Mouse (Mus musculus): Measurements from ENCODE around the gene Ints6.
"Not testable (repeated sequence)": the region's sequence is repeated elsewhere in the genome, so short reads cannot be mapped to it uniquely, and the experiment has no call there.

Gene Ints6

DNA sequence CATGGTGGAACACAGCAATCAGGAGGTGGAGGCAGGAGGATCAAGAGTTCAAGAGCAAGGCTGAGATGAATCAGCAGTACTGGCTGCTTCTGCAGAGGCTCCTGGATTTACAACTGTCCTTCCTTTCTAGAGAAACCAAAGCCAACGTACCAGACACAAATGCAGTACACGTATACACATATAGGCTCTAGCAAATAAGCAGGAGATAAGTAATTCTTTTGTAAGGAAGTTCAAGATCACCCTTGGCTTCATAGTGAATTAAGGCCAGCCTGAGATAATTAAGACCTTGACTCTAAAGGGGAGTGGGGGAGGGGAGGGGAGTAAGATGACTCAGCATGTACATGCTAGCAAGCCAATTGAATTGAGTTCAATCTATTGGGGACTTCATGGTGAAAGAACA, 9.5 kb downstream of the Ints6 start:
- DNase-seq (ENCODE audit: low read depth): no peak

DNA sequence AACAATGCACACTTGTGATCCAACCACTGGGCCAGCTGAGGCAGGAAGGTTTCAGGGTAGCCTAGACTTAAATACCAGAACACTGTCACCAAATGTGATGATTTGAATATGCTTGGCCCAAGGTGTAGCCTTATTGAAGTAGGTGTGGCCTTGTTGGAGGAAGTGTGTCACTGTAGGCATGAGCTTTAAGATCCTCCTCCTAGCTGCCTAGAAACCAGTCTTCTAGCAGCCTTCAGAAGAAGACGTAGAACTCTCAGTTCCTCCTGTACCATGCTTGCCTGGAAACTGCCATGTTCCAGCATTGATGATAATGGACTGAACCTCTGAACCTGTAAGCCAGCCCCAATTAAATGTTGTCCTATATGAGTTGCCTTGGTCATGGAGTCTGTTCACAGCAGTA, 25.3 kb downstream of the Ints6 start:
- no peak for DNase-seq (ENCODE audit: low read depth)

DNA sequence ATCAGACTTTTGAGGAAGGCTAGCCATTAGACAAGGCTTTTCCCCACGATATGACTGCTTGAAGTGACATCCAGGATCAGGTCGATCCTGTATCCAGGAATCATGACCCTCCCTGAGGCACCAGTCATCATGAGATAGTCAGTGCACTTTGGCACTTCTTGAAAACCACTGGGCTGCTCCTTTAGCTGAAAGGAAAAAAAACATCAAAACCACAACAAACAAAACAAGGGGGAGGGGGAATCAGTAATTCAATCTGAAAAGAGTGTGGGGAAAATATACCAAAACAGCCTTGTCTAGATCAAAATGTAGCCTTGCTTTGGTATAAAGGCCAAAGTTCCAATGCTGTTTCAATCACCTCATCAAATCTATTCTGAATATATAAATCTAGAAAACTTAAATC, 27.3 kb downstream of the Ints6 start:
- DNase-seq (ENCODE audit: low read depth): no peak

DNA sequence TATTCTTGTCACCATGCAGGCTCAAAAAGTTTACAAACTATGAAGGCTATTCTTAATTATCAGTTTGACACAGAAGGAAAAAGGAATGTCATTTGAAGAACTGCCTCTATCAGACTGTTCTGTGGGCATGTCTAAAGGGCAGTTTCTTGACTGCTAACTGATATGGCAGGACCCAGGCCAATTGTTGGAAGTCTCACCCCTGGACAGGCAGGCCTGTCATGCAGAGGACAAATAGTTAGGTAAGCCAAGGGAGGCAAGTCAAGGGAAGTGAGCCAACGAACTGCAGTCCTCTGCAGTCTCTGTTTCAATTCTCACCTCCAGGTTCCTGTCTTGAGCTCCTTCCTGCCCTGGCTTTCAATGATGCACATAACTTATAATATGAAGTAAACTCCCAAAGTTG, 29.1 kb downstream of the Ints6 start:
- no peak for DNase-seq (ENCODE audit: low read depth)

DNA sequence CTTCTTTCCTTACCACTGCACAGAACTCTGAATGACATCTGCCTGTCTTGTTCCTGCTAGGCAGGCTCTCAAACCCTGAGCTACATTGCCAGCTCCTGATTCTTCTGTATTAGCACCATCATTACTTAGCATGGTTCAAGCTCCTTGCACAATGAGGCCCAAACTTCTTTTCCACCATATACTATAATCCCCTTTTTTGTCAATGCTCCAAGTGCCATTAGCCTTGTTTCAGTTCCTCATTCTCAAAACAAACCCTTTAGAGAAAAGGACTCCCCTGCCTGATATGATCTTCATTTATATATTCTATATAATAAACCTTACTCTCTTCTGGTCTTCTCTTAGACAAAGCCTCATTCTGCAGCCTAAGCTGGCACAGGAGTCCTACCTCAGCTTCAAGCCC, 36.4 kb downstream of the Ints6 start:
- DNase-seq (ENCODE audit: low read depth): no peak

DNA sequence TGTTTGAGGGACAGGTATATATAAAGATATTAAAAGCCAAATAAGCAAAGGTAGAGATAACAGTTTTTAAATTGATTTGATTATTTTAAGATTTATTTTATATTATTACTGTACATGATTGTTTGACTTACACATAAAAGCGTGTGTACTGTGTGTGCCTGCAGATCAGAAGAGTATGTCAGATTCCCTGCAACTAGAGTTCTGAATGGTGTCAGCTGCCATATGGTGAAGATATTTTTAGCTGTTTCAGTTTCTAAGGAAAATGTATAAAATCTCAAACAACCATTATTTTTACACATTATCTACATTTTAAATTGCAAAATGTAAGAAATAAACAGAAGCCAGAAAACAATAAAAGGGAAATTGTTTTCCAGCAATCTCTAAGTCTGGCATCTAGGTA, 39.3 kb downstream of the Ints6 start:
- DNase-seq (ENCODE audit: low read depth): no peak

DNA sequence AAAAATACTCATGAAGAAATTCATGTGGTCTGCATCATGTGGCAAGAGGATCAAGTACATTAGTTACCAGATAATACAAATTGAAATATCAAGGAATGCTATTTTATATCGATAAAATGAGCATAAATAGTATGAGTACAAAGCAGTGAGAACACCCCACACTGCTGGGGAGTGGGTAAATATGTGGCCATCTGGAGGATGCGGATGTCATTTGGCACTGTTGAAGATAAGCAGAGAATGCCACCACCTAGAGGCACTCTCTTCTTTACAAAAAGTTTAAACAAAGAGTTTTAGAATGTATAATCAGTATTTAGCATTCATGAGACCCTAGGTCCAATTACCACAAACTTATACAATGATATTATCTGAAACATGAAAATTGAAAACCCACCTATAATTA, 42.8 kb downstream of the Ints6 start:
- DNase-seq (ENCODE audit: low read depth): no peak

DNA sequence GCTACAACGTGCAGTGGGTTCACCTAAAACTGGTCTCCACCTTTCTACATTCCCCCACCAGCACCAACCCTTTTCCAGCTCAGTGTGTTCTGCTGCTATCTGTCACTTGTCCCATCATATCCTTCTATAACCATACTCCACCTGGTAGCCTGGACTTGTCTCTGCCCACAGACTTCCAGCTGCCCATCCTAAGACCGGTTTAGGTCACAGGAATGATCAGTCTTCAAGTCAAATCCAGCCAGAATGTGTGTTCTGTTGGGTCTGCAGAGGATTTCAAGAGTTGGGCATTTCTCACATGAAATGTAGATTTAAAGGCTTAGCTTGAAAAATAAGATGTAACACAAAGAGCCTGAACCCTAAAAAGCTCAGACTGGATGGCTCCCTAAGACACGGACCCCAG, 87.3 kb downstream of the Ints6 start:
- no peak for DNase-seq (ENCODE audit: low read depth)

DNA sequence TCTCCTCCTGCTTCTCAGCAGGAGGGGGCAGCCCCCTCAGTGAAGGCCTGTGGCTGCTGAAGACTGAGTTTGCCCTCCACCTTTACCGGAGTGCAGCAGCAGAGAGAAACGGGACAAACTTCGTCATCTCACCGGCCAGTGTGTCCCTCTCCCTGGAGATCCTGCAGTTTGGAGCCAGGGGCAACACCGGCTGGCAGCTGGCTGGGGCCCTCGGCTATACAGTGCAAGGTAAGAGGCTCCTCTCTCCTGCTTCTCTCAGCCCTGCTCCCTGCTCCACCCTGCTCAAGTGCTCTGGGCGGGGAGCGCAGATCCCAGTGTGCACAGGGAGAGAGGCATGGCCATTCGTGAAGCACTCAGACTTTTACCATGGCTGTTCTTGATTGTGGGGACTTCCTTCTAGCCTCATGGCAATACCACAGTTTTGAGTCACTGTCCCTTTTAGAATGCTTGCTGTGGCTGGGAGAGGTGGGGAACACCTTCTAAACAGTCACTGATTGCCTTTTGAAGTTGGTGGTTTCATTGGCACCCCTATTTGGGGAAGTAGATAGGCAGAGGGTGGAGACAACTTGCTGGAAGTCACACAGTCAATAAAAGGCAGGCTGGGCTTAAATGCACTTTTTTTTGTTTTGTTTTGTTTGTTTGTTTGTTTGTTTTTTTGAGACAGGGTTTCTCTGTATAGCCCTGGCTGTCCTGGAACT, 95.8 kb downstream of the Ints6 start:
- no peak for DNase-seq (ENCODE audit: low read depth)

DNA sequence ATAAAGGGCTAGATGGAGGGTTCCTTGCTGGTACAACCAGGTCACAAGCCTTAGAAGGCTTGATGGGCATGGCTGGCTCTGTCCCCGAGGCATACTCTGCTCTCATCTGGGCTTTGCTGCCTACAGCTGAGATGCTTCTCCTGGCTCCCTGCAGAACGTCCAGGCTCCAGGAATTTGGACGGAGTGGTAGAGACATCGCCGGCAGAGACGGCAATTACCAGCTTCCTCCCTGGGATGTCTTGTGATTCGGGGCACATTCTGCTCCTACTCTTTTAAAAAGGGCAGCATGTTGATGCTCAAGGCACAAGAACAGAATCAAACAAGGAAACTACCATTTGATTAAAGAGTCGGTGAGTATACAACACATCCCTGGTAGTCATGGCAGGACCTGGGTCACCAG, 97.6 kb downstream of the Ints6 start, which contains the start of gene Serpine3:
Gene Serpine3, plus strand, starts transcription at position 301 of the 400 bp plus-strand sequence.
- DNase-seq (ENCODE audit: low read depth): no peak

DNA sequence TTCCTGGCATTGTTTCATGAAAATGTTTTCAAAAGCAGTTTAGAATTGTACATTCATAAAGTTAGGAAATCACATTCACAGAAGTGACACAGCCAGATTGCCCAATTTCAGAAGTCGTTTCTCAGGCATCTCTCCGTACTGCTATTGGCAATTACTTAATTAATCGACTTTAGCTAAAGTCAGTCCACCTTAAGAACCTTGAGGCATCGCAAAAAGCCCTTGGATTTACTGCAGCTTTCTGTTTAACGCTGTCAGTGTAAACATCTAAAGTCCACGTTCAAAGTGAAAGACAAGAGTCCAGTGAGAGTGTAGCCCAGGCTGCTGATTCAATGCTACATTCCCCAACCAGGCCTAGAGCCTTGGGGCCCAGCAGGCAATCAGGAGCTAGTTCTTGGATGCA, 98.6 kb downstream of the Ints6 start:
- peak; percentile 49 for DNase-seq (ENCODE audit: low read depth)

DNA sequence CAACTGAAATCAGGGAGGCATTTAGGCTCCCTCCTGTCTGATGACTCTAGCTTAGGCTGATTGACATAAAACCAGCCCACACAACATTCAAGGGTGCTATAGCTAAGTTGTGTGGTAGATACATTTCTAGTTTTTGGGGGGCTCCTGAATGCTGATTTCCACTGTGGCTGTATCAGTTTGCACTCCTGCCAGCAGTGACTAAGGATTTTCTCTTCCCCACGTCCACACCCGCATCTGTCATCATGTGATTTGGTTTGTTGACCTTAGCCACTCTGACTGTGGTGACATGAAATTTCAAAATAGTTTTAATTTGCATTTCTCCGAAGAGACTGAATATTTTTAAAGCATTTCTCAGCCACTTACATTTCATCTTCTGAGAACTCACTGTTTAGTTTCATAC, 103.5 kb downstream of the Ints6 start:
- DNase-seq (ENCODE audit: low read depth): peak; percentile 24

DNA sequence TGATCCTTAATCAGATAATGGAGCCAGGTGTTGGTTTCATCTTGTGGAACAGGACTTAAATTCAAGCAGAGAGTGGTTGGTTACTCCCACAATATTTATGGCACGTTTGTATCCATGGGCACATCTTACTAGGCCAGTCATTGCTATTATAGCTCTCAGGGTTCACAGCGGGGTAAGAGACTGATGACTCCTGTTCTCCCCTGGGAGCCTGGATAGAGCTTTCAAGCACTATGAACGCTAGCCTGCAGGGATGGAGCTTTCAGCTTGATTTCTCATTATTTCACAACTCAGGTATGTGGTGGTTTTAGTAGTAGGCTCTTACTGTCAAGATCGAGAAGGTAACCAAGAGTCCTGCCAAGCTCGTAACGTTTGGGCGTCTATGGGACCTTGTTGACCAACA, 105.0 kb downstream of the Ints6 start:
- DNase-seq (ENCODE audit: low read depth): no peak

DNA sequence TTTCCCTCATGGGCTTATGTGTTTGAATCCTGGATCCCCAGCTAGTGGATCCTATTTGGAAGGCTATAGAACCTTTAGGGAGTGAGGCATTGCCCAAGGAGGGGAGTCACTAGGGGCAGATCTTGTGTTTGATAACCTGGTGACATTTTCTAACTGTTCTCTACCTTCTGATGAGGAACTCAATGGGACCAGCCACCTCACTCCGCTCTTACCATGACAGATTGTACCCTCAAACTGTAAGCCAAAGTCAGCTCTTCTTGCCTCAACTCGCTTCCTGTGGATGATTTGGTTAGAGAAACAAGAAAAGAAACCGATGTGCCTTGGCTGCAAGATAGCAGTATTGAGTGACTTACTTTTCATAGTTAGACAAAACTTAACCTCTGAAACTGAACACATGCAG, 109.2 kb downstream of the Ints6 start:
- no peak for DNase-seq (ENCODE audit: low read depth)

DNA sequence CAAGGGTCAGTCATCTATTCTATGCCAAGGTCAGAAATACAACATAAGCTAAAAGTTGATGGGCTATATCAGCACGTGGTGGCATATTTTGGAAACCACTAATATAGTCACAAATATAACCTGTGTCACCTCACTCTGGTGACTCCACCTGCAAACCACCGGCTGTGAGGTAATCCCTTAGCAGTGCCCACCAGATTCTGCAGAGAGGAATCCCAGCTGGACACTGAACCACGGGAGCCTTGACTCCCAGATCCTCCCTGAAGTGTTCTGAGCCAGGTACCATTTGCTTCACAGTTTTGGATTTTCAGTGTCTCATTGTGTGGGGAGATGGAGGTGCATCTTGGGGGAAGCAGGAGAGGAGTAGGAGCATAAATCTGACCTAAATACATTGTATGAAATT, 110.6 kb downstream of the Ints6 start:
- no peak for DNase-seq (ENCODE audit: low read depth)

DNA sequence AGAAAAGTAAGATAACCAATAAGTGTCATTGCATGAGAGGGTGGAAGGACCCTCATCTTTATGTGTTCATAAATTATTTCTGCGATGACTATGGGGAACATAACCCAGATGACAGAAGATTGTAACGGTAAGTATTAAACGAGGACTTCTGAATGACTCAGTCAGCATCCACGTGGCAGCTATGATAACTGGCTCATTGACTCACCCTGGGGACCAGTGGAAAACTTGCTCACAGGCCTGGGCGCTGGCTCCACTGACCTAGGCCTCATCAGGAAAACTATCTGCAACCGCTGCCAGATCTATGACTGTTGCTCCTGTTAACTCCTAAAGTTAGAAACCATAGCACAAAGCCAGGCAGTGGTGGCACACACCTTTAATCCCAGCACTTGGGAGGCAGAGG, 112.6 kb downstream of the Ints6 start:
- no peak for DNase-seq (ENCODE audit: low read depth)

DNA sequence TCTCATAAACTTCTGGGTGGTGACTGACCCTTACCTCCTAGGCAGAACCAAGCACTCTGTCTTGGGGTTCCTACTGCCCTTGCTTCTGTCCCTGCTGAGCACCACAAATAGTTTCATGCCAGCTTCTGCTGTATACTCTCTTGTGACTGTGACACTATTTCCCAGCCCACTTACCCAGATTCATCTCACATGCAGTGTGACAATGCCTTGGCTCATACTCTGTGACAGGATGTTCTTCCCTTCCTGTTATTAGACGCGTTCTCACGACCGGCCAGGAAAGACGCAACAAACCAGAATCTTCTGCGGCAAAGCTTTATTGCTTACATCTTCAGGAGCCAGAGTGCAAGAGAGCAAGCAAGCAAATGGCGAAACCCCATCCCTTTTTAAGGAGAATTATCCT, 118.6 kb downstream of the Ints6 start:
- DNase-seq (ENCODE audit: low read depth): not testable (repeated sequence)

DNA sequence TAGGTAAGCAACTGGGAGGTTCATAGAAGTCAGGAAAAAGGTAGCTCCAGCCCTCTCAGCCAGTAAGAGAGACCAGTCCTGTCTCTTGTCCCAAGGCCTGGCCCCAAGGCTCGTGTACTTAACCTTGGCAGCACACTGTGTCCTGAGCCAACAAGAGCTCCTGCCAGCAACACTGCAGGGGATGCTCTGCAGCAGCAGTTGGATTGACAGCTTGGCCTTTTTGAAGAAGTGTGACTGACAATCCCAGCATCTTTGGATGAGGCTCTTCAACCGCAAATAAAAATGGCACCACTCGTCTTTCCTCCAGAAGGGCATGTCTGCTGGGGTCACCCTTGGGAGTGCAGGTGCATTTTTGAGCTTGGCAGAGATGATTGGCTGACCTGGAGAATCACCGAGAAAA, 120.6 kb downstream of the Ints6 start:
- no peak for DNase-seq (ENCODE audit: low read depth)

DNA sequence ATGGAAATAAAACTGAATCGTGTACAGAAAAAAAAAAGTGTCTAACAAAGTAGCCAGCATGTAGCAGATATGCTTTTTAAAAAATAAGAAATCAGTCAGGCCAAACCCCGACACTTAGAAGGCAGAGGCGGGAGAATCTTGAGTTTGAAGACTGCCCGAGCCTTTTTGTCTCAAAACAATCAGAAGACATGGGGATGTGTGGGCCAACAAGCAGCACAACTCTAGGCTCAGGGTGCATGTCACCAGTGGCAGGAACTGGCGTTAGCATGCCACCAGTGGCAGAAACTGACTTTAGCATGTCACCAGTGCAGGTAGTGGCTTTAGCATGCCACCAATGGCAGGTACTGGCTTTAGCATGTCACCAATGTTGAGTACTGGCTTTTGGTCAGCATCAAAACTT, 121.4 kb downstream of the Ints6 start:
- no peak for DNase-seq (ENCODE audit: low read depth)

DNA sequence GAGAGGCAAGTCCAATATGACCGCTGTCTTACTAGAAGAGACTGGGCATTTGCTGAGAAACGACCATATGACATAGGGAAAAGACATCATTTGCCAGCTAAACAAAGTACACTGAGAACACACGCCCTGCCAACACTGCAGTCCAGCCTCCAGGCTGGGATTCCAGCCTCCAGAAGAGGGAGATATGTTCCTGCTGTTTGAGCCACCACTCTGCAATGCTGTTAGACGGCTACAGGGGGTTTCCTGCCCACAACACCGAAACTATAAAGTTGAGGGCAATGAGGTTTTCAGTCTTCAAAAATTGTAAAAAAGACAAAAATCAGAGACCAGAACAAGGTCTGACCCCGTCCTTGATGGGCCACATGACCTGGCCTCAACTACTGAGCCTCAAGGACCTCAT, 121.9 kb downstream of the Ints6 start:
- DNase-seq (ENCODE audit: low read depth): no peak

DNA sequence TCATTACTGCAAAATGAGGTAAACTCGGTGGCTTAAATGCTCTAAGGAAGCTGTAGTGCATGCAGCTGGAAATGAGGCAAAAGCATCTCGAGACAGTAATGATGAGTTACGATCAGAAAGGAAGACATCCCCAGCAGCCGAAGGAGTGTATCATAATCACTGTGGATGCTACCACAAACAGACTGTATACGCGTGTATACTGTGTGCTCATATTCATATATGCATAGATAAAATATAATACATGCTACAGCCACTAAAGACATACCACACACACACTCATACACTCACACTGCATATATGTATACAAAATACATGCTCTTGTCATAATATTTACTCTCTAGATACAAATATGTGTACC, 122.6 kb downstream of the Ints6 start:
- no peak for DNase-seq (ENCODE audit: low read depth)

DNA sequence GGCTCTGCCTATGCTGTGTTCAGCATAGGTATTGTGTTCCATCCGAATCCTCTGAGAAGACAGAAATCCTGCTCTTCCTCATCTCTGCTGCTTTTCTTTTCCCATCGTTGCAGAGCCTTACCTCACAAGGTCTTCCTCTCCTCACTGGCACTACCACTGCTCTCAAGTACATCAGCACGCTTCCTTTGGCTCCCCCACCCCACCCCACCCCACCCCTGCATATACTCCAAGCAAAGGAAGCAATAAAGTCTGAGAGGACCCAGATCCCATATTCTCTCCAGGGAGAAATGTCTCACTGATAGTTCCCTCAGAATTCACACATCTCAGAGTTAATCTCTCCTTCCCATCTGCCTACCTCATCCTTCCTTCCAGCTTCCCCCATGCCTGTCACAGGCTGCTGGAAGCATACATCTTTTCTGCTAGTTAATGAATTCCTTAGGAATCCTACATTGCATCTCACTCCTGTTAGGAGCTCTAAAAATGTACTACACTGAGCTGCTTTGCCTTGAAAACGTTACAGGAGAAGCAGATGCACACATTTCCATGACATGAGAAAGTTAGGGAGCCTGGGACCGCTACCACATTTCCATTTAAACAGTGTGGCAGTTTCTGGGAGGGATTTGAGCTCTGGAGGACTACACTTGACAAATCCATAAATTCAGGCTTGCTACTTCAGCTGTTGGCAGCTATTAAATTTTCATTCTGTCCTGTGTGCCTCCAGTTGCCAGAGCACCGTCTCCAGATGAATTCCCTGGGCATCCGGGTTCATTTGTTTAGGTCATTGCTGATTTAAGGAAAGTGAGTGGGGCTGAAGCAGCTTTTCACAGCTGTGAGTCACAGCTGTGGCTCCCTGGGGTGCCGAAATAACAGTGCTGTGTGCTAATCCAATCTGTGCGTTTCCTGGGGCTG, 123.3 kb downstream of the Ints6 start:
- peak; percentile 46 for DNase-seq (ENCODE audit: low read depth)

DNA sequence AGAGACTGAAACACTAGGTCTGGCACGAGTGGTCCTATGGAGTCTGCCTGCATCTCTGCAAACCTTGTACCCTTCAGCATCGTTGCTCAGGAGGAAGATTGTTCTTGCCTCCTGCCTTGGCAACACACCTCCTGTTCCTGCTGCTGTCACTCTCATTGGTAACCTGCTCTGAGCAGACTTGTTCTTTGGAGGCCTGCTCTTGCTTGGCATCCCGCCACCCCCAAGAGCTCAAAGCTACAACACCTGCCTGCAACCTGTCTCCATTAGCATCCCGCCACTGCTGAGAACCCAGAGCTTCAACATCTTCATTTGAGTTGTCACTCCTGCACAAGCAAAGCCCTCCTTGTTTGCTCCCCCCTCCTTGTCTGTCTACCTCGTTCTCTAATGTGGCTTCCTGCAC, 133.0 kb downstream of the Ints6 start:
- no peak for DNase-seq (ENCODE audit: low read depth)
